Mouse (Mus musculus): ENCODE results near the gene Rhoh.

Rhoh gene

DNA sequence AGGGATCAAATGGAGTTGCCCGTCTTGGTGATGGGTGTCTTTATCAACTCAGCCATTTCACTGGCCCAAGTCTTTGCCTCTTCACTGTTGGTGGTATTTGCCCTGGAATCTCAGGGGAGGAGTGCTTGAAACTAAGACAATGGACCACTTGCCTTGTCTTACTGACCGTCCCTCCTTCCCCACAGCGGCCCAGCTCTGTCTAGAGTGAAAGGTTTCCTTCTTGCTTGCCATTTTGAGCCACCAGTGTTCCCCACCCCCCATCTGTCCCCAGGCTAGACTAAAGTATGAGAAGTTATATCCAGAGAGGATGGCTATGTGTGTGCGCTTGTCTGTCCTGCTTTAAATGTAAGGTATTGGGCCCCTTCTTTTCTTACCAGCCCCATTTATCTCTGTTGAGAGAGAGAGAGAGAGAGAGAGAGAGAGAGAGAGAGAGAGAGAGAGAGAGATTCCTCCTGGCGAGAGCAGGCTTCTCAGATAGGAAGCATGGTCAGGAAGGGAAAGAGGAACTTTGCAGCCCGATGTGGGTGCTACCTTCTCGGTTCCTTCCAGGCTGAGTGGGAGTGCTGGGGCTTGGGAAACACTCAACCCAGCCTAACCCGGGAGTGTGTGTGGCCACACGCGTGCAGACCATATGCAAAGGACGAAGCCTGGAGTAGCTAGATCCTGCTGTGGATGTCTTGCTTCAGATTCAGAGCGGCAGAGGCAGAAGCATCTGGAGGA, 572 bp upstream of the Rhoh start:
- DNase-seq: no peak

DNA sequence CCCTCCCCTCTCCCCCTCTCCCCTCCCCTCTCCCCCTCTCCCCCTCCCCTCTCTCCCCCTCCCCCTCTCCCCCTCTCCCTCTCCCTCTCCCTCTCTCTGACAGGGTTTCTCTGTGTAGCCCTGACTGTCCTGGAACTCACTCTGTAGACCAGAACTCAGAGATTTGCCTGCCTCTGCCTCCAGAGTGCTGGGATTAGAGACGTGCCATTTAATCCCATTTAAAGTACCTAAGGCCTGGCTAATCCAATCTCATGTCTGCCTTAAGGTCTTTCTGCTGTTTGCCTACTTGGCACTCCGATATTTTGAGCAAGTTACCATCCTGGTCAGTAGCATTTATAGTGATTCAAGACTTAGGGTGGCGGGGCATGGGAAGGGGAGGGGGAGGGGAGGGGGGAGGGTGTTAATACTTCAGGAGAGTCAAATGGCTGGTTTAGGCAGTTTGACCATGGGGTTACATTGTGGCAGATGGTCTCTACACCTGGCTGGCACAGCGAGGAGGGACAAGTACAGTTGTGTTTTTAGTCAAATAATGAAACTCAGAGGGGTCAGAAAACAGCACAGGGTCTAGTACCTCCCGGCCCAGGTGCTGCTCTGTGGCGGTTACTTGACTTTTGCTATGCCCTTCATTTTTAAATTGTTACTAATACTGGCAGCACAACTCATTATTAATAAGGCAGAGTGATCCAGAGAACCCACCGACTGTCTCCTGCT, 1.4 kb downstream of the Rhoh start:
- no peak for DNase-seq

DNA sequence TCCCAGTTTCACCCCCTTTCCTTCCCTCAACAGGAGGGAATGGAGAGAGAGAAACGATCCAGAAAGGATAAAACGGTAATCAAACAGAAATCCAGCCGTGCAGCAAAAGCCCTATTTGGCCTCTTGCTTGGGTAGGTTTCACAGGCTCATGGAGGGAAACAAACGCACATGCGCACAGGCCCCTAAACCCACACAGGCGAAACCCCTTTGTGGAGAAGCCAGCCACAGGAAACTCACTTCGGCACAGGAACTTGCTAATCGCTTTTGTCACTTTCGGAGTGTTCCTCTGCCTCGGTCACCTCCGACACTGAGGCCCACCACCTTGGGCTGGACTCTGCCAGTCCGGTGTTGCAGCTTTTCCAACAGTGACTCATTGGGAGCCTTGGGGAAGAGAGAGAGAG, 2.3 kb downstream of the Rhoh start:
- peak; percentile 83 to 93 for DNase-seq

DNA sequence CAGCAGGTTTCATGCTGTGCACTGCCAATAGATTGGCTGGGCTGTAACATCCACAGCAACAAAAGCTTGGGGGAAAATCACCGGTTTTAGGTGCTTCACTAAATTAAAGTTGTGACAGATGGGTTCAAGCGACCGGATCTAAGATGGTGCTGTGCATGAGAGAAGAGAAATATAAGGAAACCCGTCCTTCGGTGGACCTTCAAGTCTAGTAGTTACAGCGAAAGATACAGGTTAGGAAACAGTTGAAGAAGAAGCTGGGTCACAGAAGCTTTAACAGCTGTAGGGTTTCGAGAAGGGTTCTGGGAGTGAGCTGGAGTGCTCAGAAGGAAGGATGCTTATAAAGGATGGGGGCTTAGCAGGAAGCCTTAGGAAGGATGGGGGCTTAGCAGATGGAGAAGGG, 3.5 kb downstream of the Rhoh start:
- no peak for DNase-seq

DNA sequence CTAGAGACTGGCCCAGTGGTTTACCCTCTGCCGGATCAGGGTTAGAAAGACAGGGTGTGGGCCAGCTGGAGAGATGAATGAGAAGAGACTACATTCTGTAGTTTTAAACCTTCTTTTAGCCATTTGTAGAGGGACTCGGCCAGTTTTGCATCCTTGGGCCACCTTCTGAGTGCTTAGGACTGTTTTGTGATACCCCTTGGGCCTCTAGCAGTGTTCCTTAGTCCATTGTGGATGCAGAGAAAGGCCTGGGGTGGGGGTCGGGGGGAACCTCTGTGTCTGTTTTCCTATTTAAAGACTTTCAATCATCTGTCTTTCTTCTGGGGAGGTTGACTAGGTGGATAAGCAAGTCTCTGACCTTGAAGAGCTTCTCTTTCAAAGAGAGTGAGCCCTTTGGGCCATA, 3.9 kb downstream of the Rhoh start:
- no peak for DNase-seq

DNA sequence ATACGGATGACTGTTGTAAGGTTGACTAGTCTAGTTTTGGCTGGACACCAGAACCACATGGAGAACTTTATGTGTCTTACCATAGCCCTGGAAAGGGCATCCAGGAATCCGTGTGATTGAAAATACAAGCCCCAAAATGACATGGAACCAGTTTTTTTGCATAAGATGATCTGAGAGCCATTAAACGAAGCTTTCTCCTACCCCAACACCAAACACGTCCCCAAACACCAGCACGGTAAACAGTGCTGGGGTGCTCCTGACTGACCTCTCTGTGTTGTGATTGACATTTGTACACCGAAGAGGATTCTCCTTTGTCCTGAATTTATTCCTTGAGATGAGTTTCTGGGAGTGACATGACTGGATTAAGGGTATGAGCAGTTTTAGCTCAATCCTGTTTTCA, 5.6 kb downstream of the Rhoh start:
- DNase-seq: no peak

DNA sequence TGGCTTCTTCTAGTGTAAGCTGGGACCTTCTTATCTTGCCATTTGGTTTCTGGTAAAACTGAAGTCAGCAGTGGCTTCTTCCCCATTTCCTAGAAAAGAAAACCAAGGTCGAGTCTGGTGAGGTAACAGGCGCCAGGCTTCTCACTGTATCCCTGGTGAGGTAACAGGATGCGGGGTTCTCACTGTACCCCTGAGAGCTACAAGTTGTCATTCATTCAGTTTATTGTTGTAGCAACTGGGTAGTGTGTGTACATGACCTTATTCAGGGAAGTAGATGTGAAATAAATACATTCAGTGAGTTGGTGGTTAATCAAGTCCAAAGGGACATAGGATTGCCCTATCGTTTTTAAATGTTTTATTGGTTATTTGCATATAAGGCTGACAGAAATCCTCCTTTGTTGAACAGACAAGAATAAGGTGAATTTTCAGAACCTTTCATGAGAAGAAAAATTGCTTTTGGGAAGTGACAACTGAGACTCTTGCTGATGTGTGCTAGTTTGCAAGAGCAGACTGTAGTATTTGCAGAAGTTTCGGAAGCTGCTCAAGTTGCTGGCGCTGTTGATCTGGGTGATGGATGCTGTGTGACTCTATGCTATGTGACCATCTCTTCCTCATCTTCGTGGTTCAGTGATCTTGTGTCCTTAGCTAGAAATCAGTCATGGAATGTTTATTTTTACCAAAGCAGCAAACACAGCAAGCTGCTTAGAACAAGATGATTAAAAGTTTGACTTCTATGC, 6.5 kb downstream of the Rhoh start:
- DNase-seq: no peak

DNA sequence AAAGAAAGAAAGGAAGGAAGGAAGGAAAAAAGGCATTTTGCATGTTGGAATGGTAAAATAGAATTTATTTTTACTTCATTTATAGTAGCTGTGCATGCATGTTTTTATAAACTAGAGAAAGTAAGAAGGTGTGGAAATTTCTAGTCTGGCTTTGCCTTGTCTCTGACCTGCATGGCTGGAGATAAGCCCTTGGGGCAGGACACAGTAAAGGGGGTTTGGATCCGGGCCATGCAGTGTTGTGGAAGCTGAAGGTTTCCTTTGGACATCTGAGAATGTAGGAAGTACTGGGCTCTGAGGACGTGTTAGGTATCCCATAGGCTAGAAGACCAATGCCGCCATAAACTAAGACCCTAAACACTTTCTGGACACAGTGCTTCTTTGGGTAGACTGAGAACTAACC, 7.4 kb downstream of the Rhoh start:
- DNase-seq: no peak

DNA sequence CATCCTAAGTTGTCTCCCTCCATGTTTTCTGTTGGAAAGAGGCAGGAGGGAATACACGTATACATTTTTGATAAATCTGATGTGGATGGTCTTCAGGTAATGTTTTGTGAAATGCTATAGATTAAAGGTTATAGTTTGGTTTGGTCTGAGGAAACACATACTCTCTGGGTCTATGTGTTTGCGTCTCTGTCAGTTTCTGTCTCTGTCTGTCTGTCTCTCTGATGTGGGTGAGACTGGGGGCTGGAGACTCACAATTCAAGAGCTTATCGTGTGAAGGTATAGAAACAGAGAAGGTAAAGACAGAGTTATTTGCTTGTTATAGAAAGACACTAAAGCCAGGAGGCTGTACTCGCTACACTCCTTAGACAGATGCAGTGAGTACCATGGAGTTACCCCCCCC, 8.6 kb downstream of the Rhoh start:
- DNase-seq: no peak

DNA sequence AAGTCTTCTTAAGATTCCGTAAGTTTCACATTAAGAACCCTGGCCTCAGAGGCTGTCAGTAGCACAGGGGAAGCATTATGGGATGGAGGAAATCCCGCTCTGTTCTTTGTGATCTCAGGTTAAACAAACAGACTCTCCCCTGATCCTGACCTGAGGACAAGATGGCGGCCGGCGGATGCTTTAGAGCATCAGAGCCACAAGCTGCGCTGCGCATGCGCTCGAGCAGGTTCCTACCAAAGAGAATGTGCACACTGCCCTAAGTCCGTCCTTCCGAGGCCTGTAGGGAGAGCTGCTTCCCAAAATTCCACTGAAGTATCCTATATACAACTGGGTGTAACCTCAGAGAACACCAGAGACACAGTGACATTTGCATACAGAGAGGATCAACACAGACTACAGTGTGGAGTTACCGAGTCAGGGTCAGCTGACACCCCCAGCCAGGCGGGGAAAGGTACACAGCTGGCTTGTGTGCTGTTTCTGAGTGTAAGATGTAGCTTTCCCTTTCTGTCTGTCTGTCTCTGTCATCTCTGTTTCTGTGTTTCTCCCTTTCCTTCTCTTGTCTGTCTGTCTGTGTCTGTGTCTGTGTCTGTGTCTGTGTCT, 10.4 kb downstream of the Rhoh start:
- no peak for DNase-seq

DNA sequence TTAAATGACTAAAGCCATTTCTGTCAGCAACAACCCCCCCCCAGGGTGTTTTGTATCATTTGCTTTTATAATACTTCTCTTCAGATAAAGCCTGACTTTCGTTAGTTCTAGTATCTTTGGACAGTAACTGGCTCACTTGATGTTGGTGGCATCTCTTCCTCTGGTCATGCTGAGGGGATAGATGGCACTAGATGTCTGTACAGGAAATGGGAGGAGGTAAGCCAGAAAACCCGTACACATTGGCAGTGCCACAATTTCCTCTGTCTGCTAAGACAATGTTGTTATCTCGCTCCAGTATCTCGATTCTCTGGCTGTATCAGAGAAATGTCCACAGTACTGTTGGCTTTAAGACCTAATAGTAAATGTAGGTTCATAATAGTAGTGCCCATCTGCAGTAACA, 12.2 kb downstream of the Rhoh start:
- DNase-seq: no peak

DNA sequence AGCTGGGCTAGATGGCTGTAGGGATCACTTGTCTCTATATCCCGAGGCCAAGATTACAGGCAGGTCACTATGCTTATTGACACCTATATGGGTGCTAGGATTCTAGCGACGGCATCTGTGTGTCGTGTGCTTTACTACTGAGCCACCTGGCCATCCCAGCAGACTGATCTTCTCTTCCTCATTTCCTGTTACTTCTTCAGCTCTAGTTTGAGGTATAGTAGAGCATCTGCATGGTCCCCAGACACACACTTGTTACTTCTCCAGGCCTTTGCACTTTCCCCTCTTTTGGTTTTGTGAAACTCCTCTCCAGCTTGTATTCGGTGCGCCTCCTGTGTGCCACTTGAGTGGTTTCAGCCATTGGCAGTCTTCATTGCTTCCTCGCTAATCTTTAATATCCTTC, 14.3 kb downstream of the Rhoh start:
- no peak for DNase-seq

DNA sequence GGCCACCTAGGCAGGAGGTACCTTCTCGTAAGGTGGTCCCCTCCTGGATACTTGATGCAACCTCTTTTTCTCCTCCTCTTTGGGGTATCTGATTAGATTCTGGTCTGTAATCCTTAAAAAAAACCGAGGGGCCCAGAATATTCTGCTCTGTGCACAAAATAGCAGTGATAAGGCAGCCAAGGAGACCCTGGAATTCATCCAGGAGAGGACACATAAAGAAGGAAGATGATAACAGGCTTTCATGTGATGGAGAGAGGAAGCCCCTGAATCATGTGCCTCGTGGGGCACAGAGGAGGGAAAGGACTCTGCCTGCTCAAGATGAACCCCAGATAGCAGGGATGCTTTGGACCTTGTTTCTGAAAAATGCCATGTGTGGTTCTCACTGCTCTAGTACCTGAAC, 17.4 kb downstream of the Rhoh start:
- no peak for DNase-seq

DNA sequence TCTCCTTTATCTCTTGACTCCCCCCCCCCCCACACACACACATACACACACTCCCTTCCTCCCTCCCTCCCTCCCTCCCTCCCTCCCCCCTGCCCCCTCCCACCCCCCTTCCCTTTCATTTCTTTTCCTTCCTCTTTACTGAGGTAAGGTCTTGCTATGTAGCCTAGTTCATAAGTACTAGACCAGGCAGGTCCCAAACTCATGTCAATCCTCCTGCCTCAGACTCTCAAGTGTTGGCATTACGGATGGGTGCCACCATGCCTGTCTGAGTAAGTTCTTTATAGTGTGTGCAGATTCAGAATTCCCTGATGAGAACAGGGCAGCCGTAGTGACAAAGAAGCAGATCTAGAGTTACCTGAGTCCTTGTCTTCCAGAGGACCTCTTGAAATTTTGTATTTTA, 20.2 kb downstream of the Rhoh start:
- DNase-seq: no peak

DNA sequence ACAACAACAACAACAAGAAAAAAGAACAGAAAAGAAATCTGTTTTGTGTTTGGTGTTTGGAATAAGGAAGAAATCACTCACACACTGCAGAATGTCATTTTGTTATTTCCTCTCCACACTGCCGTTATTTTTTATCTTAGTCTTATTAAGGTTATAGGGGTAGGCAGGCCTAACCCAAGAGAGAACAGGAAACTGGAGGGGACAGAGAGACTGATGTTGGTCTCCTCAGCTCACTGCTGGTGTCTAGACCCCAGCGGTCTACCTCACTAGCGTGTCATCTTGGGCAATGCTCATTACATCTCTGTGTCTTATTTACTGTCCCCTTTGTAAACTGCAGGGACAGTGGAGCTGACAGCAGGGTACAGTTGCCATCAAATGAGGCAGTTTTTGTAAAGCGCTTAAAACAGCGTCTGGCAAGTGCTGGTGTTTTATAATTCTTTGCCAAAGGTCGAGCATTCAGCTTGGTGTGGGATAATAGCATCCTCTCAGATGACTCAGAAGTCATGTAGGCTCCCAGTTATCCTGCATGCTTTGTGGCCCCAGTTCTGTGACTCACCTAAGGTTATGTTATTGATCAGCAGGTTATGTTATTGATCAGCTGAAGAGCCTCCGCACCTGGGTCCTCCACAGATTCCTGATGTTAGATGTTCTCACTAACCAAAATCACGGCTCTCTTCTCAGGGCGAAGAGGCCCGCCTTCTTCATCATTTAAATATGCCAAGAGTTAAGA, 21.6 kb downstream of the Rhoh start:
- no peak for DNase-seq

DNA sequence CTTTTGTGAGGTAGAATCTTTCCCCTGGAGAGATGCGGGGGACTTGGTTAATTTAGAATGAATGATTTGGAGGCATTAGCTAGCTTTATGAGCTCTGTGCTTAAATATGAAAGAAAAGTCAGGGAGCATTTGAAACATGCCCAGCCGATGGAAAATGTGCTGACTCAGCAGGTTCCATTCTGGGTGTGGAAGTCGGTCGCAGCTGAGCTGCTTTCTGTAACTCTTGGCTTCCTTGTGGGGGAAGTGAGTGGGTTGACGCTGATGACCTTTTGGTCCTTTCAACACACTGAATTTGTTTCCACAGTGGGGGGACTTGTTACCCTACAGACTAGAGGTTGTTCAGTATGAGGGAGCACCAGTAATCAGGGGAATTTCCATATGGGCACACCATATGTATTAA, 22.3 kb downstream of the Rhoh start:
- DNase-seq: no peak

DNA sequence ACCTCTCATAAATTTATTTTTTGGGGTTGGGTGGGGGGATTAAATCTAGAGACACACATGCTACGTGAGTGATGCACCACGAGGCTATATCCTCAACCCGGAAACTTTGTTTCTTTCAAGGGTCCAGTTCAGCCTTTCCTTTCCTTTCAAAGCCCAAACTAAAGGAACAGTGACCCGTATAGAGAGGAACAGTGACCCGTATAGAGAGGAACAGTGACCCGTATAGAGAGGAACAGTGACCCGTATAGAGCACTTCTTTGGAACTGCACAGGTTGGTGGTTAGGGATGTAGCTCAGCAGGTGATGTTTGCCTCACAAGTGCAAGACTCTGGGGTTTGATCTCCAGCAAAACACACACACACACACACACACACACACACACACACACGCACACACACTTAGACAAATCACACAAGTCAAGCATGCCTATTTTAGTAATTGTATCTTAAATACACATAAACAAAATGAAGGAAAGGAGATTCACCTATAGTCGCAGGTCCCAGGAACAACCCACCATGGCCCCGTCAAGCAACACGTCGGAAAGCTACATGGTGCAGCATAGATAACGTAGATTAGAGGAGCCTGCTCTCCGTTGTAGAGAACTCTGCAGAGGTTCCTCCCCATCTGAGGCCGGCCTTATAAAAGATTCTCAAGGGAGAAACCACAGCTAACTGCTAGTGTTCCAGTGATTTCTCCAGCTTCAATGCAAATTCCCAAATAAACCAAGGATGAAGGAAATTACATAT, 24.9 kb downstream of the Rhoh start:
- no peak for DNase-seq

DNA sequence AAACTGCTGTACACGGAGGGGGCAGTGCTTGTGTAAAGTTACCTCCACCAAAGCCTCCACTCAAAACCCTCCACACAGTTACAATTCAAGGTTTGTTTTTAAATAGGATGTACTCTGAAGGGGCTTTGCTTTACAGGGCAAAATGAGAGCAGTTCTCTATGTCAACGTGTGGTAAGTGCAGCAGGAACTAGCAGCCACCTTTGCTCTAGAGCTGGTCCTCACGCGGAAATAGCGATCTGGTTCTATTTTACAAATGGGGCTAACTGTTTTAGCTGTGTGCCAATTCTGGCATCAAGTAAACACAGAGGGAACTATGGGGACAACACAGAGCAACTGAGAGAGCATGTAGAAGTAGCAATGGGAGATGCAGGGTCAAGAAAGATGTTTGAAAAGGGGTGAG, 27.1 kb downstream of the Rhoh start:
- no peak for DNase-seq

DNA sequence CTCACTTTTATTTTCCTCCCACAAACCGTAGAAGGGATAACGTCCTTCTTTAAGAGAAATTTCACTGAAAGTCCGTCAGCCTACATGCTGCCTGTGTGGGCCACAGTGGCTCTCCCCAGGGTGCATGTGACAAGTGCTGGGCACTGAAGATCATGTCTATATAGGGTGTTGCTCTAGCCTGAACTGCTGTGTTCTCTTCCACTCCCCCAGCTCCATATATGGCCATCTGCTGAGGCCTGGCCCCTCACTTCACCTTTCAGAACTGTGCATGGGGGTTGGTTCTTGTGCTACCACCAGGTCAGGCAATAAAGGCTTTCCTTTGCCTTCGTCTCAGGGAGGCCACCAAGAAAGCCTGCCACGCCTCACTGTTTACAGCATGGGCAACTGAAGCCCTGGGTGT, 28.0 kb downstream of the Rhoh start:
- DNase-seq: no peak

DNA sequence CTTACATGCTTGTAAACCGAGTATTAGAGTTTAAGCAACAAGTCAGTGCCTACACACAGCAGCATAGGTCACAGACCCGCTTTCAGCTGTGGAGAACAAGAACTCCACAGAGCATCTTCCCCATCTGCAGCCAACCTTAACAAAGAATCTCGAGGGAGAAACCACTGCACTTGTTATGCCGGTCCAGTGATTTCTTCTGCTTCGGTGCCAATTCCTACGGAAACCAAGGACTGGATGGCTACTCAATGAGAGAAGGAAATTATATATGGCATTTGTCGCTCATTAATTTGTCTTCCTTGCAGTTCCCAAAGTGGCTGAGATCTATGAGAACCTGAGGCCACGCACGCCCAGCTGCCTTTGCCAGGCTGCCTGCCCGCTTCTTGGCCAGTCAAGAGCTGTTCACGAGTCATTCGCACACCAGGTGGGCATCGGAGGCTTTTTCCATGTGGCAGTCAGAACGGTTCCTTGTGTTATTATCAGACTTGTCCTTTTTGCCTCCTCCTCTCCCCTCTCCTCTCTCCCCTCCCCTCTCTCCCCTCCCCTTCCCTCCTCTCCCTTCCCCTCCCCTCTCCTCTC, 30.3 kb downstream of the Rhoh start:
- no peak for DNase-seq

DNA sequence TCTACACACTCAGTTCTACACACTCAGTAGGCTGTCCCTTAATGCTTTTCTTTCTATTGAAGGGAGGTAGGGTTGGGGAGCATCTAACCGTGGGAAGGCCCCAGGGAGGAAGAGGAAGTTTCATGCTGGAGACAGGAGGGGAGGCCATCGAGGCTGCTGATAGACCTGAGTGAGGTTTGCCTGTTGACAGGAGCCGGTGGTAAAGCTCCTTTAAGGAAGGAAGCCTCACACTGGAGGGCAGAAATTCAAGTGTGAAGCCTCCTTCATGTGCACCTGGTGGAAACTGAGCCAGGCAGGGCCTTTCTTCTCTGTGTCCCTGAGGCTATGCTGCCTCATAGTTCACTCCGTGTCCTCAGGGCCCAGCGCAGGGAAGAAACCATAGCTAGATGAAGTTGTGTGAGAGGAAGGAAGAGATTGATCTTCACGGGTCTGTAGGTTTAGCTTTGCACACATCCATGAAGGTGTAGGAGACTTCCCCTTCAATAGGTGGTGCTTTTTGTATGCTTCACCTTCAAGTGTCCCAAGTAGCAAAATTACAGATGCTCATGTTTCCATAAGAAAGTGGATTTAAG, 34.2 kb downstream of the Rhoh start:
- DNase-seq: no peak

DNA sequence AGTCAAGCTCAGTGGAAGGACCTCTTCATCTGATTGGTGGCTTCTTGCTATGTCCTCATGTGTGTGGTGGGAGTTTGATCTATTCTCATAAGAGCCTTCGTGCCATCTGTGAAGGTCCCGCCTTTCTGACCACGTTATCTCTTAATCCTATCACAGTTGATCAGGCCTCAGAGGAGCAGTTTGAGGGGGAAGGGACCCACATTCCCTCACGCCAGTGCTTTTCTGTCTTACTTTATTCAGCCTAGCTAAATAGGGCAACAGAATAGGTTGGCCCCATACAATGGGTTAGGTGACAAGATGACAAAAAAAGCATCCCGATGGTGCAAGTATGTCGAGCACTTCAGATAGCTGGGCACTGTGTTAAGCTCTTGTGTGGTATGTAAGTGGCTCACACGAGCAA, 34.8 kb downstream of the Rhoh start:
- DNase-seq: no peak

Measured in thymus, adult 18-20 months (tissue).